ENCODE assay signal across 8 mouse cellular contexts in genomic region chr1:135584587-135585541, GRCm38 (mm10). TPM values are rescaled to one million over a fixed set of nuclear protein-coding genes. Genes with fewer than 3 reads are reported as not detected.
A peak's percentile ranks its signal among the peaks of the same experiment; 100 is the strongest.
DNase-seq lines count a peak whose midpoint lies in the region; ATAC-seq and TF ChIP-seq lines count a peak whose summit lies in the region.

No protein-coding gene starts in this region.

- no peaks in the 10 kb centered on the region for H3K9me3 ChIP-seq in limb, embryonic 15.5 days
- H3K9me3 ChIP-seq in midbrain, embryonic 14.5 days (ENCODE audit: control insufficient read depth, low read length): no peaks in the 10 kb centered on the region

- peak; percentile 46 to 56 for DNase-seq in cerebellum, adult 2 months
- no peak for DNase-seq in cerebellum, adult 9-10 months
- DNase-seq in cerebellum, postnatal 4 days (ENCODE audit: low spot score in 2 of 2): peak; percentile 37 to 65
- DNase-seq in gastrocnemius, postnatal 25 days: peak; percentile 11
- DNase-seq in kidney, adult 9 months: peak; percentile 13
- peak; percentile 89 for DNase-seq in midbrain, embryonic 14.5 days
- DNase-seq in testis, postnatal 14 days (ENCODE audit: low spot score): peak; percentile 21

- peaks cover 1% of the 10 kb centered on the region; the same call in 1 of the 2 replicates for H3K27me3 ChIP-seq in cerebellum, adult 2 months (ENCODE audit: control insufficient read depth, insufficient read depth, low read length)
- H3K27me3 ChIP-seq in limb, embryonic 15.5 days: no peaks in the 10 kb centered on the region
- no peaks in the 10 kb centered on the region for H3K27me3 ChIP-seq in midbrain, embryonic 14.5 days (ENCODE audit: control insufficient read depth, insufficient read depth, low read length)

- H3K36me3 ChIP-seq in limb, embryonic 15.5 days: no peaks in the 10 kb centered on the region
- H3K36me3 ChIP-seq in midbrain, embryonic 14.5 days (ENCODE audit: control insufficient read depth, insufficient read depth, low read length): no peaks in the 10 kb centered on the region

- 0 out of 2 replicates have a peak, but pooled peaks cover 6% of the 10 kb centered on the region for H3K4me1 ChIP-seq in cerebellum, adult 2 months (ENCODE audit: control insufficient read depth, insufficient read depth, low read length)
- peaks cover 50% of the 10 kb centered on the region for H3K4me1 ChIP-seq in limb, embryonic 15.5 days
- peaks cover 53% of the 10 kb centered on the region for H3K4me1 ChIP-seq in midbrain, embryonic 14.5 days (ENCODE audit: control insufficient read depth, insufficient read depth, low read length)

- no peak for TF ChIP-seq POLR2A in cerebellum, adult 2 months (IDR thresholded peaks at IDR 0.05; ENCODE audit: borderline replicate concordance, insufficient read depth, low read length)

- ATAC-seq in limb, embryonic 15.5 days (ENCODE audit: insufficient number of reproducible peaks, low FRiP score, low TSS enrichment, low read depth): no peak
- ATAC-seq in midbrain, embryonic 14.5 days (ENCODE audit: low FRiP score, low TSS enrichment): peak; percentile 74

- peak overlapping the region; percentile 36 for H3K4me3 ChIP-seq in cerebellum, adult 2 months (replicated peaks; ENCODE audit: insufficient read depth, low read depth, low read length)
- peak overlapping the region; percentile 52 for H3K4me3 ChIP-seq in limb, embryonic 15.5 days
- H3K4me3 ChIP-seq in midbrain, embryonic 14.5 days (replicated peaks; ENCODE audit: low read depth, low read length): peak overlapping the region; percentile 74

- 5% methylated on average over 72 of the region's 73 CpGs for WGBS in cerebellum, adult 2 months
- WGBS in limb, embryonic 15.5 days: 2% methylated on average over 69 of the region's 73 CpGs
- WGBS in midbrain, embryonic 14.5 days: under 1% methylated on average over 71 of the region's 73 CpGs

- H3K9ac ChIP-seq in limb, embryonic 15.5 days: peak overlapping the region; percentile 33
- peak overlapping the region; percentile 88 for H3K9ac ChIP-seq in midbrain, embryonic 14.5 days (replicated peaks; ENCODE audit: low read length)

- no peak for TF ChIP-seq CTCF in cerebellum, adult 2 months (IDR thresholded peaks at IDR 0.05; ENCODE audit: borderline replicate concordance, insufficient read depth, low read depth, low read length)

- no peak overlapping the region for H3K27ac ChIP-seq in cerebellum, adult 2 months (ENCODE audit: insufficient read depth, low read length)
- H3K27ac ChIP-seq in limb, embryonic 15.5 days: peak overlapping the region; percentile 52
- H3K27ac ChIP-seq in midbrain, embryonic 14.5 days (replicated peaks; ENCODE audit: low read depth, low read length): peak overlapping the region; percentile 93

- H3K4me2 ChIP-seq in limb, embryonic 15.5 days: peak overlapping the region; percentile 76
- peak overlapping the region; percentile 85 for H3K4me2 ChIP-seq in midbrain, embryonic 14.5 days (ENCODE audit: low read length)

RNA-seq across cellular contexts. Expression of gene Nav1, which starts 22.2 kb away (rescaled TPM):
- 24.7 and 26.8 TPM in 2 replicates for polyA plus RNA-seq in cerebellum, adult 2 months (2012; rRNA removed)
- total RNA-seq in gastrocnemius, postnatal 25 days (2021): 10 to 100 TPM in 1 of 2 experiments, 1 to 10 TPM in 1; 7.9 to 11.1 TPM
- polyA plus RNA-seq in limb, embryonic 15.5 days (2015; fragmentation: Nextera tagmentation; extraction: Ambion mirVana): 10.4 and 10.6 TPM in 2 replicates
- polyA plus RNA-seq in midbrain, embryonic 14.5 days (2014; fragmentation: Nextera tagmentation; extraction: Ambion mirVana): 48.2 and 56.3 TPM in 2 replicates
